Mouse (Mus musculus) thymus, adult 2 months (tissue): ENCODE measurements around the gene Zcchc14.

Experiments
- CTCF ChIP-seq: fragments of 200-500 bp; IDR thresholded peaks from 2 replicates; pipeline ENCODE4 v1.5.1; 2012; ENCODE audit warnings: mild to moderate bottlenecking, control low read depth, low read length, moderate library complexity, borderline replicate concordance; ENCODE audit not compliant: control insufficient read depth, poor library complexity, insufficient read depth; ENCODE audit errors: extremely low read depth
- POLR2A ChIP-seq: fragments of 200-500 bp; IDR thresholded peaks from 2 replicates; pipeline ENCODE4 v1.6.1; 2012; ENCODE audit warnings: mild to moderate bottlenecking, low read length, control low read depth, moderate library complexity; ENCODE audit not compliant: control insufficient read depth, poor library complexity, insufficient read depth; ENCODE audit errors: extremely low read depth

GRCm38 (mm10) chr8:121568321-121568720 lies 84.4 kb downstream of the Zcchc14 start:
- TF ChIP-seq POLR2A = no peak
- TF ChIP-seq CTCF = no peak
